Mouse (Mus musculus): ENCODE data around the gene Pear1. TPM values are rescaled to one million over a fixed set of nuclear protein-coding genes. Genes with fewer than 3 reads are reported as not detected.
A peak's percentile ranks its signal among the peaks of the same experiment; 100 is the strongest.

The Pear1 gene
- total RNA-seq, 2 experiments from 2014 or later, result 11.1 TPM

- DNase-seq (ENCODE audit: extremely low spot score in 1 of 2, low spot score in 1 of 2), result no peak
These were observed 12.8 kb downstream of the Pear1 start for GRCm38 (mm10) chr3:87811297-87811696.

- DNase-seq (ENCODE audit: extremely low spot score in 1 of 2, low spot score in 1 of 2), result no peak
These were observed 14.7 kb downstream of the Pear1 start for GRCm38 (mm10) chr3:87809322-87809962.

- DNase-seq (ENCODE audit: extremely low spot score in 1 of 2, low spot score in 1 of 2), result no peak
These were observed 19.9 kb downstream of the Pear1 start for GRCm38 (mm10) chr3:87804038-87804677.

- no peak for DNase-seq (ENCODE audit: extremely low spot score in 1 of 2, low spot score in 1 of 2)
These were observed 22.4 kb downstream of the Pear1 start for GRCm38 (mm10) chr3:87801681-87802080.

- DNase-seq (ENCODE audit: extremely low spot score in 1 of 2, low spot score in 1 of 2), result no peak
These were observed 27.3 kb downstream of the Pear1 start, which contains the start of gene Insrr for GRCm38 (mm10) chr3:87796736-87797334. Gene Insrr (plus strand): TSS chr3:87796951.

- peak; percentile 36 to 58 for DNase-seq (ENCODE audit: extremely low spot score in 1 of 2, low spot score in 1 of 2)
These were observed 28.5 kb downstream of the Pear1 start for GRCm38 (mm10) chr3:87795336-87796277.

- DNase-seq (ENCODE audit: extremely low spot score in 1 of 2, low spot score in 1 of 2), result no peak
These were observed 29.2 kb downstream of the Pear1 start, which contains the start of gene Ntrk1 for GRCm38 (mm10) chr3:87794922-87795325. Gene Ntrk1 (minus strand): TSS chr3:87795162.

- DNase-seq (ENCODE audit: extremely low spot score in 1 of 2, low spot score in 1 of 2), result no peak
These were observed 34.3 kb downstream of the Pear1 start for GRCm38 (mm10) chr3:87789768-87790167.

- DNase-seq (ENCODE audit: extremely low spot score in 1 of 2, low spot score in 1 of 2), result no peak
These were observed 34.9 kb downstream of the Pear1 start for GRCm38 (mm10) chr3:87789248-87789647.

- no peak for DNase-seq (ENCODE audit: extremely low spot score in 1 of 2, low spot score in 1 of 2)
These were observed 38.4 kb downstream of the Pear1 start for GRCm38 (mm10) chr3:87785626-87786214.

- no peak for DNase-seq (ENCODE audit: extremely low spot score in 1 of 2, low spot score in 1 of 2)
These were observed 39.0 kb downstream of the Pear1 start for GRCm38 (mm10) chr3:87785156-87785555.

- DNase-seq (ENCODE audit: extremely low spot score in 1 of 2, low spot score in 1 of 2), result no peak
These were observed 40.7 kb downstream of the Pear1 start for GRCm38 (mm10) chr3:87783282-87784023.

- no peak for DNase-seq (ENCODE audit: extremely low spot score in 1 of 2, low spot score in 1 of 2)
These were observed 45.0 kb downstream of the Pear1 start for GRCm38 (mm10) chr3:87779086-87779485.

GRCm38 (mm10) chr3:87778283-87778682 lies 45.8 kb downstream of the Pear1 start:
- DNase-seq (ENCODE audit: extremely low spot score in 1 of 2, low spot score in 1 of 2), result no peak

- no peak for DNase-seq (ENCODE audit: extremely low spot score in 1 of 2, low spot score in 1 of 2)
These were observed 53.0 kb downstream of the Pear1 start for GRCm38 (mm10) chr3:87771088-87771487.

GRCm38 (mm10) chr3:87770280-87770679 lies 53.8 kb downstream of the Pear1 start:
- peak in 1 of 2 experiments; percentile 33 for DNase-seq (ENCODE audit: extremely low spot score in 1 of 2, low spot score in 1 of 2)

GRCm38 (mm10) chr3:87769506-87769905 lies 54.6 kb downstream of the Pear1 start:
- no peak for DNase-seq (ENCODE audit: extremely low spot score in 1 of 2, low spot score in 1 of 2)

- peak; percentile 46 to 63 for DNase-seq (ENCODE audit: extremely low spot score in 1 of 2, low spot score in 1 of 2)
These were observed 55.3 kb downstream of the Pear1 start for GRCm38 (mm10) chr3:87768844-87769243.

- DNase-seq (ENCODE audit: extremely low spot score in 1 of 2, low spot score in 1 of 2), result no peak
These were observed 55.7 kb downstream of the Pear1 start for GRCm38 (mm10) chr3:87768431-87768830.

All from layer of hippocampus, postnatal 25 days (tissue).